Mouse (Mus musculus): ENCODE measurements around the gene Pbx4. TPM values are rescaled to one million over a fixed set of nuclear protein-coding genes. Genes with fewer than 3 reads are reported as not detected.

Pbx4 gene
- 1 to 10 TPM; 8.3 TPM for total RNA-seq (2023)

DNA sequence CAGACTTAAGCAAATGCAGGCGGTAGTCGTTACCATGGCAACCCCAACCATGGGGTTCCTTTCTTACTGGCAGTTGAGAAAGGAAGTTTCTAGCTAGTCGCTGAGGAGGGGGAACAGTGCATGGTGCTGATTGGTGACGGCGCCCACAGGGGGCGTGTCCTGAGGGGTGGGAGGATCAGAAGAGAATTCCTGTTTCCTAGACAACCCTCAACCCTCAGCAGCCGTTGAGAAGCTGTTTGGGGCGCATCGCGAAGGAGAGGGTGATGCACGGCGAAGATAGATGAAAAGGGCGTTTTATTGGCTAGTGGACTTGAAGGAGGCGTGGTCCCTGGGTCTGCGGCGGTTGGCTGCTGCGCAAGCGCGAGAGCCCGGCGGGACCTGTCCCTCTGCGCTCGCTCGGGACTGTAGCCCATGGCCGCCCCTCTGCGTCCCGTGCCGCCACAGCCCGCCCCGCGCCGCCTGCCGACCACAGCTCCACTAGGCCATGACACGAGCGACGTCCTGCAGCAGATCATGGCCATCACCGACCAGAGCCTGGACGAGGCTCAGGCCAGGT lies at the start of gene Pbx4:
Gene Pbx4, plus strand, starts transcription at position 194 of the 556 bp plus-strand sequence.

DNA sequence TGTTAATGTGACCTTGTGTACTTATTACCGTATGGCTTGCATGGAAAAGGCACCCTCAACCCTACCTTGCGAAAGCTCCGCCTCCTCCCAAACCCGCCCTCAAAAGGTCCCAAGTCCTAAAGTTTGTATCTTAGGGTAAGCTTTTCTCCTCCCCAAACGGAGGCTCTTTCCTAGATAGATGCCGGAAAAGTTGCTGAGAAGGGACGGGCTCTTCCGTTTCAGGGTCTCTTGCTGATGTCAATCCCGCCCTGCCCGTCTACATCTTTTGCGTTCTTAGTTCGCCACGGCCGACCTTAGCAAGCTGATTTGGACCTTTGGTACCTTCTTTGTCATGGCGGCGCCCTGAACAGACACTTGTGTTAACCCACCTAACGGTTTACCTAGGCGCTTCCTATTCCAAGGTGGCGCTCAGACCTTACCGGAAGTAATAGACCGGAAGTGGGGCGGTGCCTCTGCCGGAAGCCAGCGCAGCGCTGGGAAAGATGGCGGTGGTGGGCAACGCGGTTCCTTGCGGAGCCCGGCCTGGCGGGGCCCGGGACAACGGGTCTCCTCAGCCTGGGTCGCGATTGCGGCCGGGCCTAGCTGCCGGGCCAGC lies 41.4 kb upstream of the Pbx4 start, which contains the start of the genes Atp13a1 and Zfp866:
Gene Atp13a1, plus strand, starts transcription at position 391 of the 595 bp plus-strand sequence.
Gene Zfp866, minus strand, starts transcription at position 406 of the 595 bp plus-strand sequence.

DNA sequence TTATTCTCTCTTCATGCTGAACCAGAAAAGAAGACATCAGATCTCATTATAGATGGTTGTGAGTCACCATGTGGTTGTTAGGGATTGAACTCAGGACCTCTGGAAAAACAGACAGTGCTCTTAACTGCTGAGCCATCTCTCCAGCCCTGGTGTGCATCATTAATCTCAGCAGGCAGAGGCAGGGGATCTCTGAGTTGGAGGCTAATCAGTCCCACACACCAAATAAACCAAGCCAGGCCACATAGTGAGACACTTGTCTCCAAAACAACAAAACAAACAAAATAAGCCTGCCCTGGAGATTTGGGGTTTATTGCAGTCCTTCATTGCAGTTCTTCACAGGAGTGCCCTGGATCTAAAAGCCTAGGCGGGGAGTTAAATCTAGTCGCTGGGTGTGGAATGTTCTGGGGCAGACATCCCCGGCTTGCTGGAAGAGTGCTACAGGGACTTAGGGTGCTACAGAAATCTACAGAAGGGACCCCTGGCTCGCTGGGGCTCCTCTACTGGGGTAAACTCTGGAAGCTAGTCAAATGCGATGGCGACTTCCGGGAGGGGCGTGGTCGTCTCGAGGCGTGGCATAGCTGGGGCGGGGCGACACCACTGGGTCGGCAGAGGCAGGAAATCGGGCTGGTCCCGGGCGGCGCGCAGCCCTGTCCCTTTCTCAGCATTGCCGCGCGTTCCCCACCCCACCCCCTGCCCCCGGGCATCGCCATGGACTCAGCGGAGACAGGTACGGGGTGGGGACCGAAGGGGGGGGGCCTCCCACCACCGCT lies 24.0 kb upstream of the Pbx4 start, which contains the start of gene Gmip:
Gene Gmip, plus strand, starts transcription at position 586 of the 770 bp plus-strand sequence.

DNA sequence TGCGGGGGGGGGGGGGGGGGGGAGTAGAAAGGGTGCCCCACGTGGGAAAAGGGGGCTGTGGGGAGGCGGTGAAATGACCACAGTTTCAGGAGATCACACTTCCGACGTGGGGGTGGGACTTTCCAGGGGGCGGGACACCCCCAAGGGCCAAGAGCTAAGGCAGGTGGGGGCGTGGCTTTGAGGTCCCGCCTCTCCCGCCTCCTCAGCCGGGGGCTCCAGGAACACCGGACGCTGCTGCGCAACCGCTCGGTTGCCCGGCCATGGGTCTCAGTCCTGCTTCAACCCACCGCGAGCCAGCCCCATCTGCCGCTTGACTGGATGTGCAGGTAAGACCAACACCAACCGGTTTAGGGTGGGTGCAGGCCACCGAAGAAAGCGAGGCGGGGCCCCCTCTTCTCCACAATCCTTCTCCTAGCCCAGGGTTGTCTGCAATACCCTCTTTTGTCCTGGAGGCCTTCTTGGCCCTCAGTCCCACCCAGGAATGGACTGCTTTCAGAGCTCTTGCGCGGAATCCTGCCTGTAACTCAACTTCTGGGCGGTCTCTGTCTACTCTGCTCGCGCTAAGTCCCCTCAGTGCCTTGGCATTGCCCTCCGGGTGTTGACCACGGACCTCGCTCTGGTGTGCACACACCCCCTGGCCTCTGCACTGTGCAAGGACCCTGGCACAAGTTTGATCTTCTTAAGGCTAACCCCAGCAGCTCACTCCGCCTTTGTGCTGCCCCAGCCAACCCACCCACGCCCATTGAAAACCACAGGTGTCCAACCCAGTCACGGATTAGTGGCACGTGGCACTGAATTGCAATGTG lies 9.7 kb upstream of the Pbx4 start, which contains the start of gene Lpar2:
Gene Lpar2, plus strand, starts transcription at position 44 of the 806 bp plus-strand sequence.

DNA sequence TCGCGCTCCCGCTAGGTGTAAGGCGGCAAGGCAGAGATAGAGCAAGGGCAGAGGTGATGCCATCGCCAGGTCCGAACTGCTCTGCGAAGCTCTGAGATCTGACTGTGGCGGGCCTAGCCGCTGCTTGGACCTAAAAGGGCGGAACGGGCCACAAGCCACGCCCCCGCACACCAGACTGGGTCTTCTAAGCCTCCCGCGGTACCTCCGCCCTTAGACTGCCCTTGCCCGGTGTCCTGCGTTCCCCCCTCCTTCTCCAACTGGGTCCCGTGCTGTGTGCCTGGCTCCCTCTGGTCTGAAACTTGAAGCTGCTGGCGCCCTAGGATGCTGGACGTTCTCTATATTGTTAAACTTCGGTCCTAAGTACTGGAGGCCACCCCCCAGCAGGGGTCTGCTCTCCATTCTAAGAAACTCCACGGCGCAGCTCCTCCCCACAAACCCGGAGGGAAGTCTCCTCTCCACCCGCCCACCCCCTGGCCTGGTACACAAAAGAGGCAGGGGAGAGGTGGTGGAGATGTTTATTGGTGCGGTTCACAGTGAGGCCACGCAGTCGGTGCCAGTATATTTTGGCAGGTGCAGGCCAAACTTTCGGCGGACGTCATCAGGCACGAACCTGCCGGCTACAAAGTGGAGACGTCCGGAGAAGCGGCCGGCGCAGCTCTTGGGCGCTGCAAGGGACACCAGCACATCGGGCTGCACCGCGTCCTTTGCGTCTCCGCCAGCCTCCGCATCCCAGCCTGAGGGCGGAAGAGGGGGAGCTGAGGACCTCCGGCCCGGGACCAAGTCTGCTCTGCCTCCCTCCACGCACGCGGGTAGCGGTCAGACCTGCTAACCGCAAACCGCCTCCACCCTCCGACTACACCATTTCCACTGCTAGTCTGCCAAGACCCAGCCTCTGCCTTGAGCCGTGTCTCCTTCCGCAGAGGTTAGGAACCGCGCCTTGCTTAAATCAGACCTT lies 55.3 kb downstream of the Pbx4 start, which contains the start of gene Cilp2:
Gene Cilp2, minus strand, starts transcription at position 399 of the 955 bp plus-strand sequence.

DNA sequence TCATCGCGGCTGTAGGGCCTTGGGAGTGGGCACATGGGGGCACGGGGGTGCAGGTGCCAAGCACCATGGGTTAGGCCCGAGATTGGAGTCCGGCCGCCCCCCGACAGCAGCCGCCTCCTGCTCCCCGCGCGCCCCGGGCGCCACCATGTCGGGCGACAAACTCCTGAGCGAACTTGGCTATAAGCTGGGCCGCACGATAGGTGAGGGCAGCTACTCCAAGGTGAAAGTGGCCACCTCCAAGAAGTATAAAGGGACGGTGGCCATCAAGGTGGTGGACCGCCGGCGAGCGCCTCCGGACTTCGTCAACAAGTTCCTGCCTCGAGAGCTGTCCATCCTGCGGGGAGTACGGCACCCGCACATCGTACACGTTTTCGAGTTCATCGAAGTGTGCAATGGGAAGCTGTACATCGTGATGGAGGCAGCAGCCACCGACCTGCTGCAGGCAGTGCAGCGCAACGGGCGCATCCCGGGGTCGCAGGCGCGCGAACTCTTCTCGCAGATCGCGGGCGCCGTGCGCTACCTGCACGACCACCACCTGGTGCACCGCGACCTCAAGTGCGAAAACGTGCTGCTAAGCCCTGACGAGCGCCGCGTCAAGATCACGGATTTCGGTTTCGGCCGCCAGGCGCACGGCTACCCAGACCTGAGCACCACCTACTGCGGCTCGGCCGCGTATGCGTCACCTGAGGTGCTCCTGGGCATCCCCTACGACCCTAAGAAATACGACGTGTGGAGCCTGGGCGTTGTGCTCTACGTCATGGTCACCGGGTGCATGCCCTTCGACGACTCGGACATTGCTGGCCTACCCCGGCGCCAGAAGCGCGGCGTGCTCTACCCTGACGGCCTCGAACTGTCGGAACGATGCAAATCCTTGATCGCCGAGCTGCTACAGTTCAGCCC lies 70.1 kb downstream of the Pbx4 start, which contains the start of the genes Tssk6, Ndufa13 and Yjefn3:
Gene Tssk6, plus strand, starts transcription at position 22 of the 900 bp plus-strand sequence.
Gene Ndufa13, minus strand, starts transcription at position 396 of the 900 bp plus-strand sequence.
Gene Yjefn3, minus strand, starts transcription at position 550 of the 900 bp plus-strand sequence.

Other genes starting within 250 kb of the Pbx4 start
- gene Zfp868, start 206.9 kb upstream of the Pbx4 start, total RNA-seq (2023): 10 to 100 TPM; 53.0 to 60.0 TPM
- gene Zfp964, start 178.0 kb upstream of the Pbx4 start, total RNA-seq (2023): under 1 TPM; 0.50 TPM
- 10 to 100 TPM; 47.6 to 51.0 TPM for gene Zfp869, start 121.8 kb upstream of the Pbx4 start, total RNA-seq (2023)
- gene Zfp963, start 82.5 kb upstream of the Pbx4 start, total RNA-seq (2023): 1 to 10 TPM; 4.3 to 4.9 TPM
- gene Gm20422, start 57.6 kb upstream of the Pbx4 start, total RNA-seq (2023): 1 to 10 TPM in 1 of 2 experiments, not detected in 1; 1.7 TPM
- 10 to 100 TPM; 67.1 to 68.6 TPM for gene Atp13a1, start 41.3 kb upstream of the Pbx4 start, total RNA-seq (2023)
- 10 to 100 TPM; 29.9 to 33.7 TPM for gene Zfp866, start 41.3 kb upstream of the Pbx4 start, total RNA-seq (2023)
- 100 to 1,000 TPM; 262 to 263 TPM for gene Gmip, start 23.8 kb upstream of the Pbx4 start, total RNA-seq (2023)
- 1 to 10 TPM; 6.0 to 6.4 TPM for gene Lpar2, start 10.1 kb upstream of the Pbx4 start, total RNA-seq (2023)
- under 1 TPM in 1 of 2 experiments, not detected in 1; 0.12 TPM for gene Cilp2, start 55.2 kb downstream of the Pbx4 start, total RNA-seq (2023)
- 1 to 10 TPM in 1 of 2 experiments, under 1 TPM in 1; 0.44 to 1.3 TPM for gene Tssk6, start 69.7 kb downstream of the Pbx4 start, total RNA-seq (2023)
- 10 to 100 TPM; 53.3 to 66.9 TPM for gene Ndufa13, start 70.1 kb downstream of the Pbx4 start, total RNA-seq (2023)
- 1 to 10 TPM; 2.9 to 4.6 TPM for gene Yjefn3, start 70.2 kb downstream of the Pbx4 start, total RNA-seq (2023)
- gene Gatad2a, start 163.9 kb downstream of the Pbx4 start, total RNA-seq (2023): 100 to 1,000 TPM; 104 to 106 TPM
- gene Mau2, start 210.2 kb downstream of the Pbx4 start, total RNA-seq (2023): 100 to 1,000 TPM; 129 to 135 TPM
- 10 to 100 TPM; 46.4 to 48.4 TPM for gene Sugp1, start 210.3 kb downstream of the Pbx4 start, total RNA-seq (2023)
- 1 to 10 TPM; 1.1 to 1.3 TPM for gene Tm6sf2, start 240.4 kb downstream of the Pbx4 start, total RNA-seq (2023)